Mouse (Mus musculus): ENCODE results near the gene Zfp566. TPM values are rescaled to one million over a fixed set of nuclear protein-coding genes. Genes with fewer than 3 reads are reported as not detected.

The Zfp566 gene
- total and polyA plus RNA-seq, 3 experiments = 4.9 to 9.1 (median 6.5) TPM

DNA sequence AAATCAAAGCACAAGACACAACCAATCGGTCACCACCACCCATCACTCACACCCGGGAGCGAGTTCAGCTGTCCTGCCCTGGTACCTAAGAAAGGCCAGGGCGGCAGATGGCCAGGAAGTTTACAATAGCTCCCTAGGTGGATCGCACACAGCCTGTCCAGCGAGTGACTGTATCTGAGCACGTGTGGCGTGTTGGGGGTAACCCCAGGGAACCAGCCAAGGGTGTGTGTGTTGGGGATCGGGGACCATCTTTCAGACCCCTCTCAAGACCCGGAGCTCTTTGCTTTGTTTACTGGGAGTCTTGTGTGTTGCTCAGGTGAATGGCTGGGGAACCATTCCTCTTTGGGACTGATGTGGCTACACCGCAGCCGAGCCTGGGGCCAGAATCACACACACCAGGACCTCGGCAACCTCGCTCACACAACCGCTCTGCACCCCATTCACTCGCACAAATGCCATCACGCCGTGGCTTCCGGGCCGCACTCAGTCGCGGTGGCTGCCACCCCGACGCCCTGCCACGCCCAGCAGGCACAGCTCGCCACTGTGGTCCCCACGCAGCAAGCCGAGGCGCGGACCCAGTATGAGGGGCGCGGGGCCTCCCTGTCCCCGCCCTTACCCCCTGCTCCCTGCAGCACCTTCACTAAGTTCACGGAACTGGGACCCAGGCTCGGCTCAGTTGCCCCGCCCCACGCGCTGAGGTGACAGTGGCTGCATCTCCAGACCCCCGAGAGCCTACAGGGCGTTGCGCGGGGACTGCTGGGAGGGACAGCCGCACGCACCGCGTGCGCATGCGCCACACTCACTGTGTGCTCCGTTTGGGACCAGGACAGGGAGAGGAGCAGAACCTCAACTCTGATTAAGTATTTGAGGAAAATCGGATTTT, 17.9 kb downstream of the Zfp566 start, which contains the start of gene Zfp82 (continued):
- TF ChIP-seq NELFE (IDR thresholded peaks at IDR 0.05; ENCODE audit: low read depth, low read length) (peak; percentile 94), E2F4 (IDR thresholded peaks at IDR 0.05; ENCODE audit: insufficient replicate concordance, low read depth, low read length) (no peak), RAD21 (IDR thresholded peaks at IDR 0.05; ENCODE audit: low read depth, low read length) (no peak), SIN3A (IDR thresholded peaks at IDR 0.05; ENCODE audit: low read length) (no peak; the same call in 1 of the 2 replicates), MAX (IDR thresholded peaks at IDR 0.05; ENCODE audit: low read length) (peak; percentile 86), USF2 (conservative IDR thresholded peaks at IDR 0.05; ENCODE audit: low read depth, low read length) (no peak), PAX5 (IDR thresholded peaks at IDR 0.05; ENCODE audit: low read length) (no peak), MEF2A (IDR thresholded peaks at IDR 0.05; ENCODE audit: borderline replicate concordance, low read depth, low read length) (0 out of 2 replicates have a peak, but pooled peaks have one; percentile 9), MAFK (IDR thresholded peaks at IDR 0.05; ENCODE audit: insufficient replicate concordance, low read length) (no peak), UBTF (IDR thresholded peaks at IDR 0.05; ENCODE audit: low read depth, low read length) (no peak), ZNF384 (IDR thresholded peaks at IDR 0.05; ENCODE audit: low read depth, low read length) (no peak), BHLHE40 (IDR thresholded peaks at IDR 0.05; ENCODE audit: low read depth, low read length) (peak; percentile 60), MYC (IDR thresholded peaks at IDR 0.05; ENCODE audit: low read depth, low read length) (no peak; the same call in 1 of the 2 replicates)

DNA sequence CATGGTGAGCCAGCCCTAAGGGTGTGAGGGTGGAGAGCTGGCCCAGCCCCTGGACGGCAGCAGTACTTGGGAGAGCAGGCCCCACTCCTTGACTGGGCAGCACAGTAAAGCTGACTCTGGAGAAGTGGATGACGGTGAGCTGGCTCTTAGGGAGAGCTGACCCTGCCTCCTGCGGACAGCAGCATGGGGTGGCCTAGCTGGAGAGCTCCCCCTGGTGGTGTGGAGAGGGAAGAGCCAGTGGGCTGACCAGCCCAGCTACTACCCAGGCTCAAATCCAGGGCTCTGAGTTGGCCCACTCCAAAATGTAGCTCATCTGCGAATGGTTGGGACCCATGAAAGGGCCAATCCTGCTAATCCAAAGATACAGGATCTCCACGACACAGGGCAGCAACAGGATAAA, 25.7 kb downstream of the Zfp566 start:
- peak; percentile 4 for TF ChIP-seq RAD21 (IDR thresholded peaks at IDR 0.05; ENCODE audit: low read depth, low read length)
- TF ChIP-seq CTCF (conservative IDR thresholded peaks at IDR 0.05 in 1 of 2, IDR thresholded peaks at IDR 0.05 in 1 of 2; ENCODE audit: low read depth in 2 of 2, low read length in 2 of 2) = peak; percentile 20 to 51; a peak in 2 of 4 replicates
- peak; percentile 23 for TF ChIP-seq SMC3 (IDR thresholded peaks at IDR 0.05; ENCODE audit: low read depth, low read length)
- no peak for TF ChIP-seq HCFC1 (IDR thresholded peaks at IDR 0.05; ENCODE audit: low read depth, low read length)
- TF ChIP-seq JUN (IDR thresholded peaks at IDR 0.05; ENCODE audit: insufficient read depth, low read depth, low read length) = no peak
- Histone ChIP-seq H3K4me1 (ENCODE audit: control insufficient read depth in 1 of 2, insufficient read depth in 2 of 2) (no peaks in the 10 kb centered on the region), H3K9me3 (replicated peaks; ENCODE audit: low read length) (no peaks in the 10 kb centered on the region), H3K9ac (ENCODE audit: insufficient read depth, low read depth) (no peak overlapping the region), H3K4me3 (replicated peaks in 1 of 3; ENCODE audit: low read depth in 2 of 3, low read length in 2 of 3, poor library complexity in 1 of 3) (no peak overlapping the region), H3K27me3 (replicated peaks) (no peaks in the 10 kb centered on the region), H3K79me2 (replicated peaks; ENCODE audit: control insufficient read depth, extremely low read depth, insufficient read depth, poor library complexity, severe bottlenecking) (no peaks in the 10 kb centered on the region), H3K4me2 (ENCODE audit: insufficient read depth, low read depth, poor library complexity, severe bottlenecking) (no peak overlapping the region), H3K27ac (ENCODE audit: insufficient read depth, low read depth) (no peak overlapping the region), H3K36me3 (replicated peaks in 1 of 2; ENCODE audit: control insufficient read depth in 1 of 2, insufficient read depth in 1 of 2, low read length in 1 of 2) (peaks cover 53 to 86% of the 10 kb centered on the region in 2 experiments)
- DNase-seq (ENCODE audit: extremely low read depth) = no peak
- in situ Hi-C loops (cut with MboI; ENCODE audit: low pct_ligation_motif_present, low pct_unique_long_range_greater_than_20kb, low sequenced_read_pairs) = no loop called here
- dilution Hi-C loops (cut with MboI; ENCODE audit: extremely low pct_ligation_motif_present, extremely low pct_unique_long_range_greater_than_20kb, low sequenced_read_pairs) = no loop called here

DNA sequence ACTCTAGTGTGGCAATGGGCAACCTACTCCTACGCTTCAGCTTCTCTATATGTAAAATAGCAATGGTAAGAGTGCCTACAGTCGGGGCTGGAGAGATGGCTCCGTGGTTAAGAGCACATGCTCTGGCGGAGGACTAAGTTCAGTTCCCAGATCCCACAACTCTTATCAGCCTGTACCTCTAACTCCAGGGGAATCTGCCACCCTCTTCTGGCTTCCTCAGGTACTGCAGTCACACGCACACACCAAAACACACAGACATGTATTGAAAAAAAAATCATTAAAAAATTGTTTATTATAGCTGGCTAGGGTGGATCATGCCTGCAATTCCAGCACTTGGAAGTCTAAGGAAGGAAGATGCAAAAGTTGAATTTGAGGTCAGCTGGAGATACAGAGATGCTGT, 27.8 kb downstream of the Zfp566 start:
- no peak overlapping the region for H3K4me3 ChIP-seq (replicated peaks in 1 of 3; ENCODE audit: low read depth in 2 of 3, low read length in 2 of 3, poor library complexity in 1 of 3)
- no peaks in the 10 kb centered on the region for H3K79me2 ChIP-seq (replicated peaks; ENCODE audit: control insufficient read depth, extremely low read depth, insufficient read depth, poor library complexity, severe bottlenecking)
- H3K36me3 ChIP-seq (replicated peaks in 1 of 2; ENCODE audit: control insufficient read depth in 1 of 2, insufficient read depth in 1 of 2, low read length in 1 of 2) = peaks cover 57 to 85% of the 10 kb centered on the region in 2 experiments
- H3K27ac ChIP-seq (ENCODE audit: insufficient read depth, low read depth) = no peak overlapping the region
- H3K4me1 ChIP-seq (ENCODE audit: control insufficient read depth in 1 of 2, insufficient read depth in 2 of 2) = no peaks in the 10 kb centered on the region
- DNase-seq (ENCODE audit: extremely low read depth) = peak; percentile 24
- no peaks in the 10 kb centered on the region for H3K9me3 ChIP-seq (replicated peaks; ENCODE audit: low read length)
- no peaks in the 10 kb centered on the region for H3K27me3 ChIP-seq (replicated peaks)
- no peak overlapping the region for H3K9ac ChIP-seq (ENCODE audit: insufficient read depth, low read depth)
- dilution Hi-C loops (cut with MboI; ENCODE audit: extremely low pct_ligation_motif_present, extremely low pct_unique_long_range_greater_than_20kb, low sequenced_read_pairs) = no loop called here
- in situ Hi-C loops (cut with MboI; ENCODE audit: low pct_ligation_motif_present, low pct_unique_long_range_greater_than_20kb, low sequenced_read_pairs) = no loop called here
- H3K4me2 ChIP-seq (ENCODE audit: insufficient read depth, low read depth, poor library complexity, severe bottlenecking) = no peak overlapping the region
- TF ChIP-seq NELFE (IDR thresholded peaks at IDR 0.05; ENCODE audit: low read depth, low read length) (no peak), MAX (IDR thresholded peaks at IDR 0.05; ENCODE audit: low read length) (no peak), USF1 (IDR thresholded peaks at IDR 0.05; ENCODE audit: low read depth, low read length) (no peak), GABPA (IDR thresholded peaks at IDR 0.05; ENCODE audit: insufficient replicate concordance, low read depth, low read length) (no peak), HCFC1 (IDR thresholded peaks at IDR 0.05; ENCODE audit: low read depth, low read length) (no peak), RCOR1 (conservative IDR thresholded peaks at IDR 0.05; ENCODE audit: low read depth, low read length) (no peak), UBTF (IDR thresholded peaks at IDR 0.05; ENCODE audit: low read depth, low read length) (no peak), PAX5 (IDR thresholded peaks at IDR 0.05; ENCODE audit: low read length) (no peak), ZNF384 (IDR thresholded peaks at IDR 0.05; ENCODE audit: low read depth, low read length) (no peak), SMC3 (IDR thresholded peaks at IDR 0.05; ENCODE audit: low read depth, low read length) (peak; percentile 44), ETS1 (conservative IDR thresholded peaks at IDR 0.05; ENCODE audit: low read depth, low read length) (no peak), MEF2A (IDR thresholded peaks at IDR 0.05; ENCODE audit: borderline replicate concordance, low read depth, low read length) (no peak), IRF4 (IDR thresholded peaks at IDR 0.05; ENCODE audit: low read depth, low read length) (no peak), CTCF (conservative IDR thresholded peaks at IDR 0.05 in 1 of 2, IDR thresholded peaks at IDR 0.05 in 1 of 2; ENCODE audit: low read depth in 2 of 2, low read length in 2 of 2) (peak; percentile 39 to 57; a peak in 3 of 4 replicates), MAZ (IDR thresholded peaks at IDR 0.05; ENCODE audit: low read depth, low read length) (no peak), RAD21 (IDR thresholded peaks at IDR 0.05; ENCODE audit: low read depth, low read length) (peak; percentile 34), ZC3H11A (IDR thresholded peaks at IDR 0.05; ENCODE audit: low read depth, low read length) (no peak), TBP (conservative IDR thresholded peaks at IDR 0.05; ENCODE audit: low read depth, low read length) (no peak), ZMIZ1 (IDR thresholded peaks at IDR 0.05; ENCODE audit: low read depth, low read length) (no peak)

Data from CH12.LX (cell line).